Mouse (Mus musculus) cortical plate, adult 2 months (tissue): ENCODE measurements around the gene Snx10. TPM values are rescaled to one million over a fixed set of nuclear protein-coding genes. Genes with fewer than 3 reads are reported as not detected.

Source experiments
- H3K27ac ChIP-seq: fragments of 200-500 bp; 2 replicates; pipeline ENCODE4 v1.5.1; 2012; ENCODE audit warnings: low read length, control low read depth, inconsistent platforms; ENCODE audit not compliant: insufficient read depth
- H3K4me1 ChIP-seq: fragments of 200-500 bp; 2 replicates; pipeline ENCODE4 v1.6.1; 2011; ENCODE audit warnings: low read length; ENCODE audit not compliant: control insufficient read depth, insufficient read depth
- H3K4me3 ChIP-seq: fragments of 200-500 bp; 2 replicates; pipeline ENCODE4 v1.5.1; 2011; ENCODE audit warnings: mild to moderate bottlenecking, low read length, control low read depth; ENCODE audit not compliant: insufficient read depth
- CTCF ChIP-seq: fragments of 200-500 bp; IDR thresholded peaks from 2 replicates; pipeline ENCODE4 v1.5.1; 2011; ENCODE audit warnings: mild to moderate bottlenecking, control low read depth, low read length; ENCODE audit not compliant: insufficient read depth; ENCODE audit errors: extremely low read depth
- POLR2A ChIP-seq: fragments of 200-500 bp; IDR thresholded peaks from 2 replicates; pipeline ENCODE4 v1.6.1; 2011; ENCODE audit warnings: mild to moderate bottlenecking, low read length, control low read depth; ENCODE audit not compliant: insufficient read depth; ENCODE audit errors: extremely low read depth
- polyA plus RNA-seq: library from polyadenylated mRNA; depleted of rRNA; stranded (reverse); fragments of >200 nt; gene quantifications from 2 replicates; pipeline ENCODE4 v1.2.3, GENCODE M21; 2012

Snx10 gene
- polyA plus RNA-seq, 1 experiment: 67.4 TPM

- TF ChIP-seq POLR2A (no peak), CTCF (peak; percentile 72)
- Histone ChIP-seq H3K4me3 (peak overlapping the region; percentile 26), H3K4me1 (peaks cover 3% of the 10 kb centered on the region; the same call in 1 of the 2 replicates), H3K27ac (peak overlapping the region; percentile 95)
Observed at GRCm38 (mm10) chr6:51592356-51593115, 68.8 kb downstream of the Snx10 start.

- Histone ChIP-seq H3K27ac (peak overlapping the region; percentile 75), H3K4me3 (no peak overlapping the region; the same call in 1 of the 2 replicates), H3K4me1 (peaks cover 3% of the 10 kb centered on the region; the same call in 1 of the 2 replicates)
Observed at GRCm38 (mm10) chr6:51593446-51594035, 69.8 kb downstream of the Snx10 start.

GRCm38 (mm10) chr6:51594516-51594915 lies 70.8 kb downstream of the Snx10 start:
- H3K4me1 ChIP-seq: peaks cover 3% of the 10 kb centered on the region; the same call in 1 of the 2 replicates
- TF ChIP-seq POLR2A: no peak
- no peak for TF ChIP-seq CTCF
- no peak overlapping the region for H3K4me3 ChIP-seq
- no peak overlapping the region for H3K27ac ChIP-seq

More at GRCm38 (mm10) chr6:51593446-51594035, 69.8 kb downstream of the Snx10 start:
- no peak for TF ChIP-seq POLR2A
- TF ChIP-seq CTCF: no peak

GRCm38 (mm10) chr6:51598058-51598457 lies 74.4 kb downstream of the Snx10 start:
- Histone ChIP-seq H3K4me1 (peaks cover 3% of the 10 kb centered on the region; the same call in 1 of the 2 replicates), H3K27ac (no peak overlapping the region), H3K4me3 (no peak overlapping the region)
- TF ChIP-seq CTCF (no peak), POLR2A (no peak)

- Histone ChIP-seq H3K4me3 (no peak overlapping the region), H3K4me1 (no peaks in the 10 kb centered on the region), H3K27ac (no peak overlapping the region)
- no peak for TF ChIP-seq CTCF
- no peak for TF ChIP-seq POLR2A
Observed at GRCm38 (mm10) chr6:51600412-51600811, 76.7 kb downstream of the Snx10 start.

GRCm38 (mm10) chr6:51602341-51602740 lies 78.6 kb downstream of the Snx10 start:
- no peak overlapping the region for H3K4me3 ChIP-seq
- no peak overlapping the region for H3K27ac ChIP-seq
- TF ChIP-seq CTCF (no peak), POLR2A (no peak)
- H3K4me1 ChIP-seq: peaks cover 6% of the 10 kb centered on the region

- TF ChIP-seq CTCF: no peak
- no peak for TF ChIP-seq POLR2A
Observed at GRCm38 (mm10) chr6:51603691-51604090, 80.0 kb downstream of the Snx10 start.

GRCm38 (mm10) chr6:51606245-51606644 lies 82.5 kb downstream of the Snx10 start:
- Histone ChIP-seq H3K4me3 (no peak overlapping the region), H3K4me1 (peaks cover 6% of the 10 kb centered on the region), H3K27ac (no peak overlapping the region)
- TF ChIP-seq CTCF: no peak
- no peak for TF ChIP-seq POLR2A

More at GRCm38 (mm10) chr6:51603691-51604090, 80.0 kb downstream of the Snx10 start:
- Histone ChIP-seq H3K4me3 (no peak overlapping the region), H3K27ac (no peak overlapping the region), H3K4me1 (peaks cover 6% of the 10 kb centered on the region)

- H3K4me3 ChIP-seq: no peak overlapping the region
- no peak overlapping the region for H3K27ac ChIP-seq
- peaks cover 6% of the 10 kb centered on the region for H3K4me1 ChIP-seq
- TF ChIP-seq CTCF (no peak), POLR2A (no peak)
Observed at GRCm38 (mm10) chr6:51606803-51607202, 83.1 kb downstream of the Snx10 start.

GRCm38 (mm10) chr6:51611621-51612020 lies 87.9 kb downstream of the Snx10 start:
- no peak overlapping the region for H3K27ac ChIP-seq
- H3K4me1 ChIP-seq: peaks cover under 1% of the 10 kb centered on the region; the same call in 1 of the 2 replicates
- TF ChIP-seq CTCF (no peak), POLR2A (no peak)
- no peak overlapping the region for H3K4me3 ChIP-seq
